Mouse (Mus musculus) thymus, postnatal 0 days (tissue): ENCODE results near the gene Aldh5a1. TPM values are rescaled to one million over a fixed set of nuclear protein-coding genes. Genes with fewer than 3 reads are reported as not detected.

Source experiments
- DNase-seq: peaks from one replicate; pipeline ENCODE4 v3.0.0-alpha.2; 2015; ENCODE audit warnings: low spot score
- polyA plus RNA-seq: library from polyadenylated mRNA; unstranded; fragments of >200 nt; fragmentation: Nextera tagmentation; extraction: Ambion mirVana; gene quantifications from 2 replicates; pipeline ENCODE4 v1.2.1, GENCODE M21; 2015

Aldh5a1 gene
- polyA plus RNA-seq, 1 experiment from 2014 or later = 1.2 TPM

- DNase-seq = no peak
Observed at GRCm38 (mm10) chr13:24936772-24937107, 721 bp downstream of the Aldh5a1 start.

GRCm38 (mm10) chr13:24933199-24933598 is 4.3 kb downstream of the Aldh5a1 start:
- DNase-seq = no peak

- no peak for DNase-seq
Observed at GRCm38 (mm10) chr13:24930591-24930990, 6.9 kb downstream of the Aldh5a1 start.

- DNase-seq = no peak
Observed at GRCm38 (mm10) chr13:24923991-24924390, 13.5 kb downstream of the Aldh5a1 start.

- peak; percentile 23 for DNase-seq
Observed at GRCm38 (mm10) chr13:24921281-24921680, 16.2 kb downstream of the Aldh5a1 start.

- DNase-seq = peak; percentile 72
Observed at GRCm38 (mm10) chr13:24920333-24920977, 17.0 kb downstream of the Aldh5a1 start.

- DNase-seq = no peak
Observed at GRCm38 (mm10) chr13:24915831-24916230, 21.6 kb downstream of the Aldh5a1 start.

GRCm38 (mm10) chr13:24914915-24915314 is 22.5 kb downstream of the Aldh5a1 start:
- DNase-seq = no peak

GRCm38 (mm10) chr13:24913576-24913975 is 23.9 kb downstream of the Aldh5a1 start:
- no peak for DNase-seq

- DNase-seq = no peak
Observed at GRCm38 (mm10) chr13:24909112-24909511, 28.3 kb downstream of the Aldh5a1 start.

- DNase-seq = no peak
Observed at GRCm38 (mm10) chr13:24906831-24907570, 30.5 kb downstream of the Aldh5a1 start.

GRCm38 (mm10) chr13:24905422-24905821 is 32.0 kb downstream of the Aldh5a1 start:
- DNase-seq = no peak

GRCm38 (mm10) chr13:24903412-24903811 is 34.0 kb downstream of the Aldh5a1 start:
- DNase-seq = no peak

GRCm38 (mm10) chr13:24901916-24902315 is 35.5 kb downstream of the Aldh5a1 start:
- DNase-seq = no peak

GRCm38 (mm10) chr13:24893880-24894279 is 43.6 kb downstream of the Aldh5a1 start:
- no peak for DNase-seq

- DNase-seq = no peak
Observed at GRCm38 (mm10) chr13:24892516-24892915, 44.9 kb downstream of the Aldh5a1 start.

- DNase-seq = no peak
Observed at GRCm38 (mm10) chr13:24889554-24889953, 47.9 kb downstream of the Aldh5a1 start.

- DNase-seq = no peak
Observed at GRCm38 (mm10) chr13:24882411-24882810, 55.0 kb downstream of the Aldh5a1 start.

GRCm38 (mm10) chr13:24880704-24881103 is 56.8 kb downstream of the Aldh5a1 start:
- no peak for DNase-seq

- no peak for DNase-seq
Observed at GRCm38 (mm10) chr13:24880208-24880607, 57.3 kb downstream of the Aldh5a1 start.

GRCm38 (mm10) chr13:24879359-24880040 is 58.0 kb downstream of the Aldh5a1 start:
- no peak for DNase-seq

GRCm38 (mm10) chr13:24868233-24868632 is 69.2 kb downstream of the Aldh5a1 start:
- DNase-seq = no peak
